In the genomic region with DNA sequence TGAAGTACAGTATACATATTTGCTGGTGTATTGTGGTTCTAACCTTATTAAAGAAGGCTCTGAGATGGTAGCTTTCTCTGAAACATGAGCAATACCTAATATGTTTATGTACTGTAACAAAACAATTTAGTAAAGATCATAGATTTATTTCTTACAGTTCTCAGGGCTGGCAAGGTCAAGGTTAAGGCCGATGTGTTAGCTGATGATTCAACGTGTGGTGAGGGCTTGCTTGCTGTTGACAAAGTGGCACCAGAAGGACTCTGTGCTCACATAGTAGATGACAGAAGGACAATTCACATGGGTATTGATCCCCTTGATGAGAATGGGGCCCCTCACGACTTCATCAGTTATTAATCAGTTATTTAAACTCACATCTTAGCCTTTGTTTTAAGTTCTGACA, we compare ENCODE assay signal across 31 mouse cellular contexts. TPM values are rescaled to one million over a fixed set of nuclear protein-coding genes. Genes with fewer than 3 reads are reported as not detected.
"Had no signal": no experiment of that assay in that cellular context is flagged by ENCODE, and none has a peak within 500 bp of the region (broad histone marks: within the 10 kb centered on the region; RNA-seq: fewer than 3 reads in every experiment).

No protein-coding gene starts in this region.

- H3K9me3 ChIP-seq: heart, embryonic 15.5 days; intestine, embryonic 15.5 days; limb, embryonic 10.5 days; liver, embryonic 13.5 days; liver, embryonic 15.5 days had no signal

- H3K9ac ChIP-seq: heart, embryonic 13.5 days; heart, embryonic 15.5 days; hindbrain, embryonic 12.5 days; hindbrain, embryonic 14.5 days; intestine, embryonic 15.5 days; limb, embryonic 12.5 days; liver, embryonic 13.5 days; liver, embryonic 15.5 days; liver, postnatal 0 days had no signal

- H3K27ac ChIP-seq: gastrocnemius, adult 2 months; heart, adult 2 months; heart, embryonic 13.5 days; heart, embryonic 15.5 days; hindbrain, embryonic 10.5 days; hindbrain, embryonic 12.5 days; hindbrain, embryonic 14.5 days; layer of hippocampus, adult 2 months; left cerebral cortex, adult 2 months; limb, embryonic 10.5 days; limb, embryonic 12.5 days; liver, embryonic 13.5 days; liver, embryonic 15.5 days had no signal

- ATAC-seq: hindbrain, embryonic 16.5 days; inflammation-experienced regulatory T-cells, adult 6 months; intestine, embryonic 15.5 days; intestine, postnatal 0 days; liver, postnatal 0 days had no signal

- H3K4me1 ChIP-seq: heart, embryonic 13.5 days; heart, embryonic 15.5 days; hindbrain, embryonic 10.5 days; hindbrain, embryonic 12.5 days; intestine, embryonic 15.5 days; liver, embryonic 13.5 days; liver, embryonic 15.5 days had no signal

- H3K4me3 ChIP-seq: gastrocnemius, adult 2 months; heart, adult 2 months; heart, embryonic 13.5 days; heart, embryonic 15.5 days; hindbrain, embryonic 10.5 days; hindbrain, embryonic 12.5 days; intestine, embryonic 15.5 days; layer of hippocampus, adult 2 months; left cerebral cortex, adult 2 months; limb, embryonic 10.5 days; limb, embryonic 12.5 days; liver, embryonic 13.5 days; liver, embryonic 15.5 days had no signal

- H3K36me3 ChIP-seq: heart, embryonic 13.5 days; heart, embryonic 15.5 days; hindbrain, embryonic 10.5 days; hindbrain, embryonic 12.5 days; intestine, embryonic 15.5 days; limb, embryonic 10.5 days; limb, embryonic 12.5 days; liver, embryonic 13.5 days; liver, embryonic 15.5 days had no signal

- DNase-seq: gastrocnemius, adult 2 months; gastrocnemius, postnatal 10 days; gastrocnemius, postnatal 25 days; heart, adult 2 months; heart, postnatal 4 days; kidney, adult 18-20 months; kidney, adult 9 months; kidney, postnatal 10 days; kidney, postnatal 25 days; kidney, postnatal 4 days; liver; liver, embryonic 13.5 days; liver, postnatal 0 days had no signal

- H3K27me3 ChIP-seq: heart, embryonic 13.5 days; heart, embryonic 15.5 days; hindbrain, embryonic 12.5 days; intestine, embryonic 15.5 days; limb, embryonic 12.5 days; liver, embryonic 13.5 days; liver, embryonic 15.5 days had no signal

- H3K4me2 ChIP-seq: heart, embryonic 11.5 days; heart, embryonic 13.5 days; heart, embryonic 15.5 days; hindbrain, embryonic 12.5 days; hindbrain, embryonic 14.5 days; intestine, embryonic 15.5 days; limb, embryonic 12.5 days; liver, embryonic 11.5 days; liver, embryonic 13.5 days; liver, embryonic 15.5 days had no signal

RNA-seq across cellular contexts. Expression of a gene that starts 32.4 kb away (rescaled TPM):
- total RNA-seq: layer of hippocampus, adult 2 months; layer of hippocampus, postnatal 25 days; left cerebral cortex, adult 2 months; left cerebral cortex, postnatal 36 days had no signal
- polyA plus RNA-seq: hindbrain, embryonic 10.5 days had no signal
